Mouse (Mus musculus): ENCODE measurements around the gene 4933424G06Rik.

4933424G06Rik gene

DNA sequence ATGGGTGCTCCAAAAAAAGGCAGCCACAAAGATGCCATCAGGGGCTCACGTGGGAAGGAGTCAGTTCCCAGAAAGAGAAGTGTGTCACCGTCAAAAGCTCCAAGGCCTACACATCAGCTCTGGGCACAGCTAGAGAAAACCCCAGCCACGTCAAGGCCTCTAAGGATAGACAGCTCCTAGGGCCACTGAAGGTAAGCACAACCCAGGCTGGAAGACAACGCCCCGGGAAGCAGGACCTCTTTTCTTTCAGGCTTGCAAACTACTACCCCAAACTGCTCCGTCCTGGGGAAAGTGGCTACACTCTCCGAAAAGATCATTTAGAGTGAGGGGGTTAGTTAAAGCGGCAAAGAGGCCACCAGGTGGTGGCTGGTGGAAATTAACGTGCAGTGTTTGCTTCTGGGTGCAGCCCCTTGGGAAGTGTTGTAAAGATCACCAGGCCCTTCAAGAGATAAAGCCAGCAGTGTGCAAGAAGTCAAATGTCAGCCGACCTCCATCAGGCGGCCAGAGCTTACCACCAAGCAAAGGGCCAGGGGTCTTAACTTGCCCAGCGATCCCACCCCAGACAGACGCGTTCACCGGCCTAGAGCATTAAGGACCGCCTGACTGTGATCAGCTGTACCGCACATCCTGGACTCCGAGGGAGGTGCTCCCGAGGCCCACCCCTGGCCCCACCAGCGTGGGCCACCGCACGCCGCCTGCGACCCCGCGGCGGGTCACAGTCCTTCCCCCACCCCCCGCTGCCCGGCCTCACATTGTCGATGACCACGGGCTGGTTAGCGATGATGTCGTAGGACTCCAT, 695 bp upstream of the 4933424G06Rik start:
- DNase-seq (ENCODE audit: low read depth), result peak; percentile 46

GRCm38 (mm10) chr1:36711104-36711503, 1.2 kb downstream of the 4933424G06Rik start:
- no peak for DNase-seq (ENCODE audit: low read depth)

DNA sequence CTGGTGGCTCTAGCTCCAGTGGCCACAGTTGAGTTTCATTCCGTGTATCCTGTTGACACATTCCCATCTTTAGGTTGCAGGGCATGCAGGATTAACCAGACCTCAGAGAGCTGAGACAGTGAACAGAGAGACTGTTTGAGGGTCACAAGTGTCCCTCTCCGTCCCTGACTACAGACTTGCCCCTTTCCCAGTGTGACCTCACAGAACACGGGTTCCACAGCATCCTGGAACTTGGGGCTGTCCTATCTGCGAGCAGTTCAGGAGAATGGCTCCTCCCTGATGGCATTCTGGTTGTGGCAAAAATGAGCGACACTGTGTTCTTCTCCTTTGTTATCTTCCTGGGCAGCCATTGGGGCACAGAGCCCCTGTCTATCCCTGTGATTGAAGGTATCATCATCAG, 4.4 kb downstream of the 4933424G06Rik start, which contains the start of gene Actr1b:
Gene Actr1b, minus strand, starts transcription at position 112 of the 400 bp plus-strand sequence.
- no peak for DNase-seq (ENCODE audit: low read depth)

- DNase-seq (ENCODE audit: low read depth), result no peak
Measured at GRCm38 (mm10) chr1:36718786-36719185, 8.8 kb downstream of the 4933424G06Rik start.

- DNase-seq (ENCODE audit: low read depth), result no peak
Measured at GRCm38 (mm10) chr1:36723146-36724056, 13.5 kb downstream of the 4933424G06Rik start.

DNA sequence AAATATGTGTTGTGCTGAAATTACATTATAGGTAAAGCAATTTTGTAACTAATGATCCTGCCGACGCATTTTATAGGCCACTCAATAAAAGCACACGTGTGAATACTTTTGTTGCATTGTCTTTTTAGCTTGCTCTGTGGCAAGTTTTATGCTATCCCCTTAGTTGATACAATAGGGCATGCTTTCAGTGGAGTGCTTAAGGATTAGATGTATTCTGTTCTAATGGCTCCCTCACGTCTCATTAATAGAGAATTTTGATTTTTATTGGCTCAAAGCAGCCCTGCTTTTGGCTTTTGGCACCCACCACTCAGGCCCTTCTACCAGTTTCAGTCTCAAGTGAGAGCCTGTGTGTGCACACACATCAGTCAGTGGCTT, 14.1 kb downstream of the 4933424G06Rik start:
- DNase-seq (ENCODE audit: low read depth), result no peak

DNA sequence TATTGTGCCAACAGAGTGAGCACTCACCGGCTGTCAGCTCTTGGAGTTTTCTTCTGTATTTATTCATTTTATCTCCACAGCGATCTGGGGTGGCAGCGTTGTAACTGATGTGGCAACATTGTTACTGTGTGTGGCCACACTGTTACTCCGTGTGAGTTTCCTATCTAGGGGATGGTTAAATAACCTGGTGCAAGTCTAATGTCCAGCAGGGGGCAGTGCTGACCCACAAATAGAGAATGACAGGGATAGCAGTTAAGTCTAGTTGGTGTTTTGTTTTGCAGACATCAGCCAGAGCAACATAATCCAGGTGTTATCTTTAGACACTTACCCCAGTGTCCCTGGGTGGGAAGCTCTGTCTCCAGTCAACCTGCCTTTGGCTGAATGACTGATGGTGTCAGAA, 27.4 kb downstream of the 4933424G06Rik start:
- DNase-seq (ENCODE audit: low read depth), result peak; percentile 77

DNA sequence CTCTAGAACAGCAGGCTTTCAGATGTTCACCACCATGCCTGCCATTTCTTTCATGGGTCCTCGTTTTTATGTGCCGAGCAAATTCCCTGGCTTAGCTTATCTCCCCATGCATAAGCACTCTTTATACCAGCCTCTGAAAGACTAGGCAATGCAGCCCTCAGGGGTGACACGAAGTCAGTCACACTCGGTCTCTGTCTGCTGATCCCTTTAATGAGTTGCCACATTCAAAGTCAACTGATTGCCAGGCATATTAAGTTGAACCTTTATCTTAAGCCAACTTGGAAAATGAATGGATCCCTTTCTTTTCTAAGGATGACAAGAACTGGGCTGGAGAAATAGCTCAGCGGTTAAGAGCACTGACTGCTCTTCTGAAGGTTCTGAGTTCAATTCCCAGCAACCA, 29.3 kb downstream of the 4933424G06Rik start:
- DNase-seq (ENCODE audit: low read depth), result no peak

DNA sequence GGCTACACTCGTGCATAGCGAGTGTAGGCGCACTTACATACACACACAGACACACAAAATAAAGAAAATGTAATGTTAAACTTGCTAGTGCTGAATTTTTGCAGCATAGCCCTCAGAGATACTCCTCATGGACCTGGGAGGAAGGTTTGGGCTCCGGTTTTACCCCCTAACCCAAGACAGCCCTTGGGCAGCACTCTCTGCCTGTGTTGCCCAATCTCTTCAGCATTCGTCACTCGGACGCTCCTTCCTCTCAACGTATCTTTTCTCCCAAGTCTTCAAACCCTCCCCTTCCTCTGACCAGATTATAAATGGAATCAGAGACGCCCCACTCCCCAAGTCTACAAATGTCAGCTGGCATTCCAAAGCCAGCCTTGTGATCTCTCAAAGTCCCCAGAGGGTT, 33.1 kb downstream of the 4933424G06Rik start:
- DNase-seq (ENCODE audit: low read depth), result no peak

DNA sequence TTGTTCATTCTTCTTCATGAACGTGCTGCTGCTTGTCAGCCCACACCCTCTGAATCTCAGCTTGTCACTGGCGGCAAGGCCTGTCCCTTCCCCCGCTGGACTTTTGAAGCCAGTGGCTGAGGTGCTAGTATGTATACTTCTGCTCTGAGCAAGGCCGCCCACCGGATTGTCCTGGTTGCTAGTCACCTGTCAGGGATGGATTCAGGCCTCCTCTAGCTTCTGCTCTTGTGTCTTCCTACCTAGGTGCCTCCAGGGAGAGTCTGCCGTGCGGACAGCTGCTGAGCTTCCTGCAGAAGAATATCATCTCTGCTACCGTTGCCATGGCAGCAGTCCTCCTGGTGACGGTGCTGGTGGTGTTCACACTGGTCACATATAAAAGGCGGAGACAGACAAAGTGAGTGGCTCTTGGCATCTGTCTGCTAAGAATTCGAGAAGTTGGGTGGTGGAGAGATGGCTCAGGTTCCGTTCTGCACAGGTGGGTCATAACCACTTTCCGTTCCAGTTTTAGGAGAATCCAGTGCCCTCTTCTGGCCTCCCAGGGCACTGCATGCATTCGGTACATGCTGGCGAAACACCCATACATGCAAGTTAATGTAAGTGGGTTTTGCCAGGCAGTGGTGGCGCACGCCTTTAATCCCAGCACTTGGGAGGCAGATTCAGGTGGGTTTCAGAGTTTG, 34.5 kb downstream of the 4933424G06Rik start:
- DNase-seq (ENCODE audit: low read depth), result peak; percentile 47

GRCm38 (mm10) chr1:36745661-36746060, 35.7 kb downstream of the 4933424G06Rik start:
- DNase-seq (ENCODE audit: low read depth), result no peak

DNA sequence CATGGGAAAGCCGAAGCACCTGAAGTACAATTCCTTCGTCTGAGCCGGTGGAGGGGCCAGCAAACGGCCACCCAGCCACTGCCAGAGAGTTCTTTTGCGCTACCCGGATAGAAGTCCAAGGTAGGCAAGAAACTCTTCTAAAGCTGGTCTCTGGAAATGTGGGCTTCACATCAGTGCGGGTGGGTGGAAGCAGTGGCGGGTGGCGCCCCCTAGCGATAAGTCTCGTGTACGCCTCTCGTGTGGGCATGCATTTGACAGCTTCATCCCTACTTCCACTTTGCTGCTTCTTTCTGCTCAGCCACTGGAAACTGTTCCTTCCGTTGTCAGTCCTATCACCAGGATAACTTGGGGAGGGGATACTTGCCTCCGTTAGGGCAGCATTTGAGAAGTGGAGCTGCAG, 36.5 kb downstream of the 4933424G06Rik start:
- peak; percentile 15 for DNase-seq (ENCODE audit: low read depth)

- no peak for DNase-seq (ENCODE audit: low read depth)
Measured at GRCm38 (mm10) chr1:36753932-36754675, 44.2 kb downstream of the 4933424G06Rik start.

DNA sequence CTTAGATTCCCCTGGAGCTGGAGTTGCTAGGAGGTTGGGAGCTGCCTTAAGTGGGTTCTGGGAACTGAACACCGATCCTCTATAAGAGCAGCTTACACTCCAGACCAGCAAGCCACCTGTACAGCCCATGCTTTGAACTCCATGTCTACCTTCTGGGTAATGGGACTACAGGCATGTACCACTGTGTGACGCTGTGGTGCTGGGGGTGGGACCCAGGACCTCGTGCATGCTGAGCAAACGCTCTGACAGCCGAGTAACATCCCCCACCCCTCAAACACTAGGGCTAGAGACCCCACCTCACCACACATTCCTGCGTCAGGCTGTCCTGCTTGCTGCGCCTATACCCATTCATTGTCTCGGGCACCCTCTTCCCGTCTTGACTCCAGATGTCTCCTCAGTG, 48.6 kb downstream of the 4933424G06Rik start:
- DNase-seq (ENCODE audit: low read depth), result no peak

GRCm38 (mm10) chr1:36759076-36759475, 49.1 kb downstream of the 4933424G06Rik start:
- DNase-seq (ENCODE audit: low read depth), result no peak

DNA sequence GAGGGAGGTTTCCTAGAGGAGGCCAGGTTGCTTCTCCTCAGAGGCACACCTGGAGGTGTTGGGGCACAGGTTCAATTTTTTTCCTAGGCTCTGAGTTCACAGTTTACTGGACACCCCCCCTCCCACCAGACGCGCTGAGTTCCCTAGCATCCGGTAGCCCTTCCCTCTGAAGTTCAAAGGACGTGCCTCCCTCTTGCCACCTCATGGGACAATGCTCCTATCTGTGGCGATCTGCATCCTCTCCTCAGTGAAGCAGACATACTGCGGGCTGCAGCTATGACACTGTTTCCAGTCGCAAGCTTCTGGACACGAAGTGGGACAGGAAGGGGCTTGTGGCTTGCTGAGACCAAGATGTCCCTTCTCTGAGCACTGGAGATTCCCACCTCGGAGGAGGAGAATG, 50.5 kb downstream of the 4933424G06Rik start:
- no peak for DNase-seq (ENCODE audit: low read depth)

DNA sequence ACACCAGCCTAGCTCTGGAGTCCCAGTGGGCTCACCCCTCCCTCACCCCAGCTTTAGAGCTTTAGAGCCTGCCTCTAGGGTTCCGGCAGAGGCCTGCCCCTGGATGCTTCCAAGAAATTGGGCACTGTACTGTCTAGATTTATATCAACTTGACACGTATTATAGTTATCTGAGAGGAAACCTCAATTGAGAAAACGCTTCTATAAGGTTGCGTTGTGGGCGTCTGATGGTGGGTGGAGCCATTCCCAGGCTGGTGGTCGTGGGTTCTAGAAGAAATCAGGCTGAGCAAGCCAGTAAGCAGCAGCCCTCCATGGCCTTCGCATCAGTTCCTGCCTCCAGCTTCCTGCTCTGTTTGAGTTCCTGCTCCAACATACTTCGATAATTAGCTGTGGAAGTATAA, 51.1 kb downstream of the 4933424G06Rik start:
- DNase-seq (ENCODE audit: low read depth), result no peak

GRCm38 (mm10) chr1:36761568-36761967, 51.6 kb downstream of the 4933424G06Rik start, which contains the start of gene Zap70:
Gene Zap70, plus strand, starts transcription at chr1:36761798.
- DNase-seq (ENCODE audit: low read depth), result no peak

DNA sequence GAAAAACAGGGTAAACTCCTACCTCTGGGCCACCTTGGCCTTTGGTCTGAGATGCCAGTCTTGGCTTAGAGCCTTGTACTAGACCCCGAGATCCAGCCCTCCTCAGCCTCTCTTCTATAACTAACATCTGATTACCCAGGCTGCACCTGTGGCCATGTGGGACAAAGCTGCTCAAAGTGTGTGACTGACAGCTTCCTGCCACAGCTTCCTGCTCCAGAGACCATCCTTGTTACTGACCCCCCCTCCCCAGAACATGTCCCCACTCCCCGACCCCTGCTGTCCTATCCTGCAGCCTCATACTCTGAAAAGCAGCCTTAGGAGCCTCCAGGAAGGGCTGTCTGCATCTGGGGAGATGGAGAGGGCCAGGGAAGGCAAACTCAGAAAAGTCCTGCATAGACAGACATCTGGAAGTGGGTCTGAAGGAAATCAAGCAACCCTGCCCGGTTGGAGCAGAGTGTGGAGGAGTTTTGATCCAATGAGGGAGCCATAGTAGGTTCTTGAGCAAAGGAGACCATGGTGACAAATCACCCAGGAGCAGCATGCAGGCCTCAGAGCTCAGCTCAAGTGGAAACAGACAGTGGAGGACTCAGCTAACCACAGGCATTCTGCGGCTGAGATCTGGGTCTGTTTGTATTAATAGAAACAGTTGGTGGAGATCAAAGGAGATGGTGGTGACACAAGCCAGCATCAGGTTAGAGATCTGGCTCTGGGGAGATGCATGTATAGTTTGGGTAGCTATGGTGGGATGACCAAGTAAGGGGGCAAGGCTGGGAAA, 56.7 kb downstream of the 4933424G06Rik start:
- DNase-seq (ENCODE audit: low read depth), result no peak

GRCm38 (mm10) chr1:36767321-36767720, 57.4 kb downstream of the 4933424G06Rik start:
- no peak for DNase-seq (ENCODE audit: low read depth)

- no peak for DNase-seq (ENCODE audit: low read depth)
Measured at GRCm38 (mm10) chr1:36768786-36769185, 58.8 kb downstream of the 4933424G06Rik start.

Measured in c-Kit-positive CD71-positive TER-119-negative erythroid progenitor cells, embryonic 14.5 days (primary cell).